Mouse (Mus musculus) CD8-positive naive resting alpha-beta T cell, adult 2 months (primary cell): ENCODE data around the gene 9030624G23Rik.
"Not testable (repeated sequence)": the region's sequence is repeated elsewhere in the genome, so short reads cannot be mapped to it uniquely, and the experiment has no call there.

ENCODE experiments used
- DNase-seq, 2 experiments: peaks; one replicate each; pipeline ENCODE4 v3.0.0; 2022; ENCODE audit warnings: low read depth in 2 of 2, low spot score in 2 of 2

9030624G23Rik gene

DNA sequence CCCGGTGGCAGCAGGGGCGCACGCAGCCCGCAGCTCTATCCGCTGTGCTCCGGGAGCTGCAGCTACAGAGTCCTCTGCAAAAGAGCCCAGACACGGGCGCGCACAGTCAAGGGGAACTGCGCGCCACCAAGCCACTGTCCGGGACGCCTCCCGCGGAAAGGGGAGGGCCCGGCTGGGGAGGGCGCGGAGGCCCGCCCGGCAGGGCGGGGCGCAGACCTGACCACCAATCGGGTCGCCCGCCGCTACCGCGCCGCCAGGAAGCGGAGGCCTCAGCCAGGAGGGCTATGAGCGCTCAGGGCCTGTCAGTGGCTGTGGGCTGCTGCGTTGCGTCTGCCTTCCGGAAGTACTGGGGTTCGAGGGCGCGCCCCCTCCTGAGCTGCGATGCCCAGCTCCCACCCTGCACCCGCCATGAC lies at the start of gene 9030624G23Rik:
Gene 9030624G23Rik (minus strand): TSS at position 139 of the 413 bp plus-strand sequence.
- DNase-seq = not testable (repeated sequence)

GRCm38 (mm10) chr12:24083096-24083495 lies 13.9 kb downstream of the 9030624G23Rik start:
- DNase-seq = not testable (repeated sequence)
